Mouse (Mus musculus): ENCODE data around the gene Uqcc1. TPM values are rescaled to one million over a fixed set of nuclear protein-coding genes. Genes with fewer than 3 reads are reported as not detected.

Uqcc1 gene
- polyA plus RNA-seq, 1 experiment = 12.1 TPM

- 2% methylated on average over 52 of the region's 52 CpGs for whole genome bisulfite sequencing
- no peak for DNase-seq (ENCODE audit: low read depth in 1 of 2, low spot score in 2 of 2)
- Histone ChIP-seq H3K36me3 (ENCODE audit: control insufficient read depth, insufficient read depth, low read length) (peaks cover 17% of the 10 kb centered on the region), H3K27ac (ENCODE audit: insufficient read depth, low read length) (peak overlapping the region; percentile 81), H3K4me3 (ENCODE audit: extremely low read depth, insufficient read depth, insufficient read length) (peak overlapping the region; percentile 100), H3K27me3 (ENCODE audit: control insufficient read depth, insufficient read depth, low read length) (no peaks in the 10 kb centered on the region), H3K4me1 (ENCODE audit: control insufficient read depth, insufficient read depth, insufficient read length) (no peaks in the 10 kb centered on the region; the same call in 1 of the 2 replicates)
- TF ChIP-seq POLR2A (IDR thresholded peaks at IDR 0.05; ENCODE audit: low read depth, low read length) (no peak), CTCF (IDR thresholded peaks at IDR 0.05; ENCODE audit: extremely low read depth, insufficient read depth, insufficient read length, insufficient replicate concordance) (no peak)
Measured at GRCm38 (mm10) chr2:155825904-155826629, 104.0 kb downstream of the Uqcc1 start.

- H3K27me3 ChIP-seq (ENCODE audit: control insufficient read depth, insufficient read depth, low read length) = no peaks in the 10 kb centered on the region
- peaks cover 7% of the 10 kb centered on the region; the same call in 1 of the 2 replicates for H3K4me1 ChIP-seq (ENCODE audit: control insufficient read depth, insufficient read depth, insufficient read length)
- H3K27ac ChIP-seq (ENCODE audit: insufficient read depth, low read length) = no peak overlapping the region
- no peak for DNase-seq (ENCODE audit: low read depth in 1 of 2, low spot score in 2 of 2)
- H3K36me3 ChIP-seq (ENCODE audit: control insufficient read depth, insufficient read depth, low read length) = peaks cover 19% of the 10 kb centered on the region
- TF ChIP-seq POLR2A (IDR thresholded peaks at IDR 0.05; ENCODE audit: low read depth, low read length) (no peak), CTCF (IDR thresholded peaks at IDR 0.05; ENCODE audit: extremely low read depth, insufficient read depth, insufficient read length, insufficient replicate concordance) (no peak)
- H3K4me3 ChIP-seq (ENCODE audit: extremely low read depth, insufficient read depth, insufficient read length) = no peak overlapping the region
- 92% methylated on average over 8 of the region's 8 CpGs for WGBS
Measured at GRCm38 (mm10) chr2:155823722-155824121, 106.4 kb downstream of the Uqcc1 start.

DNA sequence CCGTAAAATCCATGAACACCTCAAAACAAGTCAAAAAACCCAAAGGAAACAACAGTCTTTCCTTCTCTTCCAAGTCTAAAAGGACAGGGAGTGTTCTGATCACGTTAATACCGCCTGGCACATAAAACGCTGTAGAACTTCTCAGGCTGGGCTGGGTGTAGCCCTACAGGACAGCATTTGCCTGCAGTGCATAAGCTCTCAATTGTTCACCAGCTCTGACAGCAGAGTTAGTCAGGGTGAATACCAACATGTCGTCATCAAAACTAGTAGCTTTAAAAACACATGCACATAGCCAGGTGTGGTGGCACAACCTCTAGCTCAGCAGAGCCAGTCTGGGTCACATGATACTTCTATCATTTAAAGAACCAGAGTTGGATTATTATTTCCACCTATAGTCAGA, 109.3 kb downstream of the Uqcc1 start:
- Histone ChIP-seq H3K4me1 (ENCODE audit: control insufficient read depth, insufficient read depth, insufficient read length) (peaks cover 11% of the 10 kb centered on the region; the same call in 1 of the 2 replicates), H3K36me3 (ENCODE audit: control insufficient read depth, insufficient read depth, low read length) (peaks cover 19% of the 10 kb centered on the region), H3K4me3 (ENCODE audit: extremely low read depth, insufficient read depth, insufficient read length) (no peak overlapping the region), H3K27me3 (ENCODE audit: control insufficient read depth, insufficient read depth, low read length) (no peaks in the 10 kb centered on the region), H3K27ac (ENCODE audit: insufficient read depth, low read length) (no peak overlapping the region)
- WGBS = 91% methylated on average over 5 of the region's 5 CpGs
- no peak for DNase-seq (ENCODE audit: low read depth in 1 of 2, low spot score in 2 of 2)
- TF ChIP-seq POLR2A (IDR thresholded peaks at IDR 0.05; ENCODE audit: low read depth, low read length) (no peak), CTCF (IDR thresholded peaks at IDR 0.05; ENCODE audit: extremely low read depth, insufficient read depth, insufficient read length, insufficient replicate concordance) (no peak)

DNA sequence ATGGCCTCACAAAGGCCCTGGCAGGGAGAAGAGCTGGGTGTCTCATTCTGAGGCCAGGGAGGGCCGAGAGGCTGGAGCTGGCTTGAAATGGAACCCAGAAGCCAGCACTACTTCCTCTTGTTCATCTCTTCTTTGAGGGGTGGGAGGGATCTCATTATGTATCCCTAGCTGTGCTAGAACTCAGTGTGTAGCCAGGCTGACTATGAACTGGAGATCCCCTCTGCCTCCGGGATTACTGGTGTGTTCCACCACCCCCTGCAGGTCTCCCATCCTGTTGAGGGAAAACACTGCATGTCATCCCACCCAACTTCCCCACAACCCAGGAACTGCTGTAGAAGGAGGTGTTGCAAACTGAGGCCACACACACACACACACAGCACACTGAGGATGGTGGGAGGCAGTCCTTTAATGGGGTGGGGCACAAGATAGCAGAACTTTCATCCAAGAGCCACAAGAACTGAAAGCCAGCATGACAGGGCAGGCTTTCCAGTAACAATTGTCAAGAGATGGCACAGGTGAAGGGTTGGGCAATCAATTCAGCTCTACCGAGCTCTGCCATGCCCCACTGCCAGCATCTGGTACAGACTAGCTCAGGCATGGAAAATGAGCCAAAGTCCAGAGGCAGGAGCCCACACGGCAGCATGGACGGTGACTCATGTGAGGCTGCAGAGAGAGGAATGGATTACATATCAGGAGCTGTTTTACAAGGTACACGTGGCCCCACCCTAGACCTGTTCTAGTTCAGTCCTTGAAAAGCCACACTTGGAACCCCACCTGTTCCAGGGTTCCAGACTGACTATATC, 110.5 kb downstream of the Uqcc1 start:
- no peak for TF ChIP-seq POLR2A (IDR thresholded peaks at IDR 0.05; ENCODE audit: low read depth, low read length)
- TF ChIP-seq CTCF (IDR thresholded peaks at IDR 0.05; ENCODE audit: extremely low read depth, insufficient read depth, insufficient read length, insufficient replicate concordance) = no peak
- Histone ChIP-seq H3K4me3 (ENCODE audit: extremely low read depth, insufficient read depth, insufficient read length) (peak overlapping the region; percentile 39), H3K27me3 (ENCODE audit: control insufficient read depth, insufficient read depth, low read length) (no peaks in the 10 kb centered on the region), H3K27ac (ENCODE audit: insufficient read depth, low read length) (peak overlapping the region; percentile 60), H3K4me1 (ENCODE audit: control insufficient read depth, insufficient read depth, insufficient read length) (peaks cover 11% of the 10 kb centered on the region; the same call in 1 of the 2 replicates), H3K36me3 (ENCODE audit: control insufficient read depth, insufficient read depth, low read length) (peaks cover 19% of the 10 kb centered on the region)
- no peak for DNase-seq (ENCODE audit: low read depth in 1 of 2, low spot score in 2 of 2)
- WGBS = 69% methylated on average over 6 of the region's 6 CpGs

DNA sequence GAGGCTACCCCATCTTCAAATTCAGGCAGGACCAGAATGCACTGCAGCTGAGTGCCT, 110.9 kb downstream of the Uqcc1 start, which contains the start of gene BC029722:
Gene BC029722 (minus strand): TSS at position 35 of the 57 bp plus-strand sequence.
- peak within 1 kb of the TSS; percentile 76 for H3K27ac ChIP-seq (ENCODE audit: insufficient read depth, low read length)
- TF ChIP-seq CTCF (IDR thresholded peaks at IDR 0.05; ENCODE audit: extremely low read depth, insufficient read depth, insufficient read length, insufficient replicate concordance) (no peak), POLR2A (IDR thresholded peaks at IDR 0.05; ENCODE audit: low read depth, low read length) (no peak)
- H3K27me3 ChIP-seq (ENCODE audit: control insufficient read depth, insufficient read depth, low read length) = no peaks in the 10 kb centered on the region
- H3K36me3 ChIP-seq (ENCODE audit: control insufficient read depth, insufficient read depth, low read length) = peaks cover 19% of the 10 kb centered on the region
- no peak for DNase-seq (ENCODE audit: low read depth in 1 of 2, low spot score in 2 of 2)
- peaks cover 11% of the 10 kb centered on the region; the same call in 1 of the 2 replicates for H3K4me1 ChIP-seq (ENCODE audit: control insufficient read depth, insufficient read depth, insufficient read length)
- H3K4me3 ChIP-seq (ENCODE audit: extremely low read depth, insufficient read depth, insufficient read length) = peak within 1 kb of the TSS; percentile 76

GRCm38 (mm10) chr2:155818596-155819391, 111.3 kb downstream of the Uqcc1 start:
- Histone ChIP-seq H3K27me3 (ENCODE audit: control insufficient read depth, insufficient read depth, low read length) (no peaks in the 10 kb centered on the region), H3K27ac (ENCODE audit: insufficient read depth, low read length) (peak overlapping the region; percentile 76), H3K4me1 (ENCODE audit: control insufficient read depth, insufficient read depth, insufficient read length) (peaks cover 11% of the 10 kb centered on the region; the same call in 1 of the 2 replicates), H3K36me3 (ENCODE audit: control insufficient read depth, insufficient read depth, low read length) (peaks cover 17% of the 10 kb centered on the region), H3K4me3 (ENCODE audit: extremely low read depth, insufficient read depth, insufficient read length) (peak overlapping the region; percentile 76)
- peak; percentile 96 for TF ChIP-seq POLR2A (IDR thresholded peaks at IDR 0.05; ENCODE audit: low read depth, low read length)
- TF ChIP-seq CTCF (IDR thresholded peaks at IDR 0.05; ENCODE audit: extremely low read depth, insufficient read depth, insufficient read length, insufficient replicate concordance) = no peak
- peak; percentile 88 to 93 for DNase-seq (ENCODE audit: low read depth in 1 of 2, low spot score in 2 of 2)
- 1% methylated on average over 37 of the region's 37 CpGs for WGBS
